Mouse (Mus musculus) fat pad, adult 2 months (tissue): ENCODE measurements around the gene Uchl5.

ENCODE experiments used
- DNase-seq: peaks from one replicate; pipeline ENCODE4 v3.0.0-alpha.2; 2011; ENCODE audit warnings: low read depth, low spot score; ENCODE audit errors: extremely low read depth

Uchl5 gene

GRCm38 (mm10) chr1:143788584-143789227 is 11.6 kb downstream of the Uchl5 start:
- no peak for DNase-seq

GRCm38 (mm10) chr1:143803537-143803936 is 26.5 kb downstream of the Uchl5 start:
- peak; percentile 16 for DNase-seq

- no peak for DNase-seq
Observed at GRCm38 (mm10) chr1:143809062-143809461, 32.0 kb downstream of the Uchl5 start.

GRCm38 (mm10) chr1:143813676-143814360 is 36.7 kb downstream of the Uchl5 start:
- no peak for DNase-seq

- no peak for DNase-seq
Observed at GRCm38 (mm10) chr1:143820096-143820877, 43.2 kb downstream of the Uchl5 start.

- DNase-seq: no peak
Observed at GRCm38 (mm10) chr1:143822677-143823076, 45.6 kb downstream of the Uchl5 start.

- DNase-seq: no peak
Observed at GRCm38 (mm10) chr1:143830713-143831112, 53.6 kb downstream of the Uchl5 start.

- no peak for DNase-seq
Observed at GRCm38 (mm10) chr1:143836363-143837182, 59.5 kb downstream of the Uchl5 start.

- DNase-seq: no peak
Observed at GRCm38 (mm10) chr1:143837681-143838080, 60.6 kb downstream of the Uchl5 start.

- no peak for DNase-seq
Observed at GRCm38 (mm10) chr1:143838896-143839410, 61.9 kb downstream of the Uchl5 start.

GRCm38 (mm10) chr1:143852329-143852728 is 75.3 kb downstream of the Uchl5 start:
- no peak for DNase-seq

- DNase-seq: no peak
Observed at GRCm38 (mm10) chr1:143852779-143853358, 75.8 kb downstream of the Uchl5 start.

GRCm38 (mm10) chr1:143853691-143854115 is 76.6 kb downstream of the Uchl5 start:
- no peak for DNase-seq

GRCm38 (mm10) chr1:143855706-143856105 is 78.6 kb downstream of the Uchl5 start:
- DNase-seq: no peak
